Mouse (Mus musculus) MEL (cell line): Measurements from ENCODE around the gene Ctrb1. TPM values are rescaled to one million over a fixed set of nuclear protein-coding genes. Genes with fewer than 3 reads are reported as not detected.

Experiments used
- DNase-seq: peaks from one replicate; pipeline ENCODE4 v3.0.0; 2011; ENCODE audit warnings: low read depth, low spot score
- H3K27ac ChIP-seq: 2 replicates; pipeline ENCODE4 v1.5.1; 2012; ENCODE audit warnings: low read depth, mild to moderate bottlenecking, control low read depth, low read length, moderate library complexity; ENCODE audit not compliant: control insufficient read depth
- H3K27me3 ChIP-seq, 2 experiments: fragments of 150-350 bp in 1 of 2; sonication (generic) in 1 of 2; 2 replicates each; pipeline ENCODE4 v1.6.1; 2012; ENCODE audit warnings: low read length in 2 of 2, mild to moderate bottlenecking in 2 of 2, improper control_type of control experiment in 1 of 2, moderate library complexity in 1 of 2; ENCODE audit not compliant: insufficient read depth in 2 of 2, control insufficient read depth in 1 of 2
- H3K36me3 ChIP-seq, 2 experiments: 2 replicates each; pipeline ENCODE4 v1.6.1; 2012 to 2014; ENCODE audit warnings: low read length in 2 of 2, improper control_type of control experiment in 1 of 2, inconsistent platforms in 1 of 2, mild to moderate bottlenecking in 1 of 2; ENCODE audit not compliant: insufficient read depth in 2 of 2, control insufficient read depth in 1 of 2
- H3K4me1 ChIP-seq, 2 experiments: fragments of 150-350 bp in 1 of 2; sonication (generic) in 1 of 2; 2 replicates each; pipeline ENCODE4 v1.6.1; 2012; ENCODE audit warnings: low read length in 2 of 2, improper control_type of control experiment in 1 of 2, mild to moderate bottlenecking in 1 of 2; ENCODE audit not compliant: insufficient read depth in 2 of 2, control insufficient read depth in 1 of 2
- H3K4me3 ChIP-seq, 2 experiments: fragments of 150-350 bp in 1 of 2; sonication (generic) in 1 of 2; 2 replicates each; pipeline ENCODE4 v1.5.1; 2012; ENCODE audit warnings: low read depth in 2 of 2, low read length in 2 of 2, mild to moderate bottlenecking in 2 of 2, moderate library complexity in 2 of 2, control low read depth in 1 of 2, improper control_type of control experiment in 1 of 2; ENCODE audit not compliant: control insufficient read depth in 1 of 2, insufficient read depth in 1 of 2
- H3K79me2 ChIP-seq: 2 replicates; pipeline ENCODE4 v1.6.1; 2012; ENCODE audit warnings: mild to moderate bottlenecking, low read length, moderate library complexity; ENCODE audit not compliant: control insufficient read depth, poor library complexity, insufficient read depth
- H3K9ac ChIP-seq: 2 replicates; pipeline ENCODE4 v1.6.1; 2012; ENCODE audit warnings: low read depth, mild to moderate bottlenecking, control low read depth, low read length, moderate library complexity; ENCODE audit not compliant: control insufficient read depth, poor library complexity, severe bottlenecking
- H3K9me3 ChIP-seq: fragments of 150-350 bp; sonication (generic); replicated peaks from 2 replicates; pipeline ENCODE4 v1.6.1; 2012; ENCODE audit warnings: mild to moderate bottlenecking, low read length, improper control_type of control experiment, moderate library complexity; ENCODE audit not compliant: insufficient read depth
- BHLHE40 ChIP-seq: IDR thresholded peaks from 2 replicates; pipeline ENCODE4 v1.6.1; 2012; ENCODE audit warnings: low read depth, mild to moderate bottlenecking, inconsistent platforms, low read length, improper control_type of control experiment, borderline replicate concordance
- CTCF ChIP-seq, 3 experiments: IDR thresholded peaks in 2 of 3; conservative IDR thresholded peaks in 1 of 3; 2 replicates each; pipeline ENCODE4 v1.5.1; 2011 to 2012; ENCODE audit warnings: low read length in 3 of 3, low read depth in 2 of 3, mild to moderate bottlenecking in 2 of 3, improper control_type of control experiment in 1 of 3, inconsistent platforms in 1 of 3, mixed read lengths in 1 of 3, moderate library complexity in 1 of 3; ENCODE audit not compliant: control insufficient read depth in 1 of 3, insufficient read depth in 1 of 3, poor library complexity in 1 of 3, severe bottlenecking in 1 of 3
- E2F4 ChIP-seq: IDR thresholded peaks from 2 replicates; pipeline ENCODE4 v1.6.1; 2011; ENCODE audit warnings: low read depth, low read length, improper control_type of control experiment, borderline replicate concordance
- ELF1 ChIP-seq: IDR thresholded peaks from 2 replicates; pipeline ENCODE4 v1.6.1; 2014; ENCODE audit warnings: low read depth, mild to moderate bottlenecking, inconsistent platforms, low read length, improper control_type of control experiment, moderate library complexity
- ETS1 ChIP-seq: IDR thresholded peaks from 2 replicates; pipeline ENCODE4 v1.6.1; 2012; ENCODE audit warnings: low read depth, mild to moderate bottlenecking, inconsistent platforms, low read length, improper control_type of control experiment, moderate library complexity
- GABPA ChIP-seq: IDR thresholded peaks from 2 replicates; pipeline ENCODE4 v1.6.1; 2012; ENCODE audit warnings: low read depth, mild to moderate bottlenecking, inconsistent platforms, low read length, improper control_type of control experiment, moderate library complexity
- GATA1 ChIP-seq: IDR thresholded peaks from 2 replicates; pipeline ENCODE4 v1.6.1; 2011; ENCODE audit warnings: low read depth, low read length, improper control_type of control experiment
- HCFC1 ChIP-seq: IDR thresholded peaks from 2 replicates; pipeline ENCODE4 v1.6.1; 2012; ENCODE audit warnings: low read depth, mild to moderate bottlenecking, inconsistent platforms, low read length, improper control_type of control experiment, moderate library complexity
- MAFK ChIP-seq: IDR thresholded peaks from 2 replicates; pipeline ENCODE4 v1.6.1; 2011; ENCODE audit warnings: low read depth, mild to moderate bottlenecking, low read length, improper control_type of control experiment, borderline replicate concordance
- MAX ChIP-seq: IDR thresholded peaks from 2 replicates; pipeline ENCODE4 v1.6.1; 2011; ENCODE audit warnings: low read length, improper control_type of control experiment
- MYC ChIP-seq: IDR thresholded peaks from 2 replicates; pipeline ENCODE4 v1.6.1; 2011; ENCODE audit warnings: low read depth, mild to moderate bottlenecking, low read length, improper control_type of control experiment, moderate library complexity
- TAL1 ChIP-seq: IDR thresholded peaks from 2 replicates; pipeline ENCODE4 v1.6.1; 2012; ENCODE audit warnings: mild to moderate bottlenecking, inconsistent platforms, low read length, moderate library complexity, mixed read lengths
- TCF12 ChIP-seq: IDR thresholded peaks from 2 replicates; pipeline ENCODE4 v1.6.1; 2014; ENCODE audit warnings: low read depth, mild to moderate bottlenecking, inconsistent platforms, low read length, improper control_type of control experiment, moderate library complexity
- USF2 ChIP-seq, 2 experiments: IDR thresholded peaks; 2 replicates each; pipeline ENCODE4 v1.6.1; 2011 to 2012; ENCODE audit warnings: improper control_type of control experiment in 2 of 2, low read length in 2 of 2, borderline replicate concordance in 1 of 2, inconsistent platforms in 1 of 2, low read depth in 1 of 2, mild to moderate bottlenecking in 1 of 2; ENCODE audit not compliant: insufficient read depth in 1 of 2
- ZC3H11A ChIP-seq: IDR thresholded peaks from 2 replicates; pipeline ENCODE4 v1.6.1; 2012; ENCODE audit warnings: low read depth, mild to moderate bottlenecking, inconsistent platforms, low read length, improper control_type of control experiment
- ZMIZ1 ChIP-seq: IDR thresholded peaks from 2 replicates; pipeline ENCODE4 v1.6.1; 2012; ENCODE audit warnings: low read depth, mild to moderate bottlenecking, inconsistent platforms, low read length, improper control_type of control experiment, moderate library complexity
- polyA plus RNA-seq, 2 experiments: library from polyadenylated mRNA; stranded (reverse) in 1 of 2; unstranded in 1 of 2; fragments of >175 nt in 1 of 2; fragments of >200 nt in 1 of 2; gene quantifications; 2 replicates each; pipeline versions ENCODE4 v1.2.1 to v1.2.4; 2012; ENCODE audit warnings: low replicate concordance in 2 of 2, low read depth in 1 of 2; ENCODE audit not compliant: insufficient read length in 2 of 2, insufficient read depth in 1 of 2, missing spikeins in 1 of 2
- total RNA-seq: library from RNA; depleted of rRNA; stranded (reverse); fragments of 300-350 nt; gene quantifications from 2 replicates; pipeline ENCODE4 v1.2.3, GENCODE M21; 2012

The Ctrb1 gene
- total and polyA plus RNA-seq, 3 experiments, result not detected

DNA sequence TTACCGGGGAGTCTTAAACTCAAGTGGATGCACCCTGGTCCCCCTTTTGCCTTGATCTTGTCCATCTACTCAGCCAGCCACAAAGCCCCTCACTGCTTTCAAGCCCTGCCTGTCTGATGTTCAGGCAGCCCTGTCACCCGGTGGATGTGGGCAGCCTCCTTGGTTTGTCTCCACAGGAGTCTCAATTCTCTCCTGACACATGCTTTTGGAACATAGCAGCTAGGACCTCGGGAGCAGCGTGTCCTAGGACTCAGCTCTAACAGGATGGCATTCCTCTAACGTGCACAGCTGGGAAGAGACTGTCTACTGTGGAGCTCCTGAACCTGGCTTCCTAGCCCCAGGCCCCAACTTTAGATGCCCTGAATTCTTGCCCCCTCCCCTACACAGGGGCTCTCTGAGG is 14.9 kb upstream of the Ctrb1 start:
- Histone ChIP-seq H3K9me3 (no peaks in the 10 kb centered on the region), H3K27me3 (no peaks in the 10 kb centered on the region), H3K27ac (no peak overlapping the region), H3K79me2 (no peaks in the 10 kb centered on the region), H3K36me3 (peaks cover 0 to 8% of the 10 kb centered on the region in 2 experiments; a peak in 2 of 4 replicates), H3K4me3 (no peak overlapping the region), H3K9ac (no peak overlapping the region), H3K4me1 (peaks cover 3 to 13% of the 10 kb centered on the region in 2 experiments; a peak in 3 of 4 replicates)
- no peak for TF ChIP-seq ELF1
- no peak for TF ChIP-seq TAL1
- no peak for TF ChIP-seq USF2 (IDR thresholded peaks at IDR 0.05; ENCODE audit: borderline replicate concordance in 1 of 2, insufficient read depth in 1 of 2, low read depth in 1 of 2, low read length in 2 of 2)
- no peak for TF ChIP-seq HCFC1
- no peak for DNase-seq

DNA sequence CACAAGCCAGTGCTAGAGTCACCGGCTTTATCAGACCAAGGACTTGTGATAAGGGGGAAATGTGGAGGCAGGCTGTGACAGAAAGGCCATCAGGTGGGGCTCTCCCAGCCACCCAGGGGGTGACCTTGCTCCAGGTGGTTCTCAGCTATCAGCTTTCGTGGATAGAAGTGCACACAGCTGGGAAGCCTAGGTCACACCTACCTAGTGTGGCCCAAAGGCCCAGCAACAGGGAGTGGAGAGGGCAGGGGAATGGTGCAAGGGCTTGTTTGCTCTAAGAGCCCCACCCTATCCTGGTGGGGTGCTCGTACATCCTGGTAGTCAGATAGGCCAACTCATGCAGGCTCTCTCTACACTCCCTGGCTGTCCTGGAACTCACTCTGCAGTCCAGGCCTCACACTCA is 14.4 kb upstream of the Ctrb1 start:
- DNase-seq, result peak; percentile 49
- H3K4me1 ChIP-seq, result peaks cover 3 to 13% of the 10 kb centered on the region in 2 experiments; a peak in 3 of 4 replicates
- peak; percentile 3; the same call in 1 of the 2 replicates for TF ChIP-seq ETS1
- TF ChIP-seq TCF12, result peak; percentile 48; the same call in 1 of the 2 replicates
- no peak for TF ChIP-seq E2F4
- peak; percentile 73 for TF ChIP-seq GATA1
- TF ChIP-seq BHLHE40, result no peak
- no peak for TF ChIP-seq ZC3H11A
- TF ChIP-seq, all 39 proteins: peak for 3
- no peaks in the 10 kb centered on the region for H3K27me3 ChIP-seq
- peaks cover 0 to 8% of the 10 kb centered on the region in 2 experiments; a peak in 2 of 4 replicates for H3K36me3 ChIP-seq
- H3K4me3 ChIP-seq, result no peak overlapping the region
- H3K79me2 ChIP-seq, result no peaks in the 10 kb centered on the region
- 0 out of 2 replicates have a peak overlapping the region, but pooled peaks have one; percentile 3 for H3K9ac ChIP-seq
- no peak overlapping the region for H3K27ac ChIP-seq
- no peaks in the 10 kb centered on the region for H3K9me3 ChIP-seq

DNA sequence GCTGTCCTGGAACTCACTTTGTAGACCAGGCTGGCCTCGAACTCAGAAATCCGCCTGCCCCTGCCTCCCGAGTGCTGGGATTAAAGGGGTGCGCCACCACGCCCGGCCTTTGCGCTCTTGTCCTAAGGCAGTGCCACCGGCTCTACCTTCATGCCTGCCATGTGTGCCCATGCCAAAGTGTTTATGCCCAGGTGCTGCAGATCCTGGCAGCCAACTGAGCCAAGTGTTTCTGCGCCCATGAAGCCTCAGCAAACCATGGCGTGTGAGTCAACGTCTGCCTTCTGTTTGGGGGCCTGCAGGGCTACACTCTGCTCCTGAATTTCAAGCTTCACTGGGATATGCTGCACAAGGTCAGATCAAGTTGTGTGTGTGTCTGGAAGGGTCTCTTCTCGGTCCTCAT is 13.8 kb upstream of the Ctrb1 start:
- Histone ChIP-seq H3K36me3 (peaks cover 0 to 8% of the 10 kb centered on the region in 2 experiments; a peak in 2 of 4 replicates), H3K4me1 (peaks cover 3 to 13% of the 10 kb centered on the region in 2 experiments; a peak in 3 of 4 replicates), H3K79me2 (no peaks in the 10 kb centered on the region), H3K9ac (no peak overlapping the region), H3K27ac (no peak overlapping the region), H3K9me3 (no peaks in the 10 kb centered on the region), H3K4me3 (no peak overlapping the region), H3K27me3 (no peaks in the 10 kb centered on the region)
- DNase-seq, result no peak
- TF ChIP-seq MYC (no peak), CTCF (IDR thresholded peaks at IDR 0.05 in 2 of 3, conservative IDR thresholded peaks at IDR 0.05 in 1 of 3; ENCODE audit: control insufficient read depth in 1 of 3, insufficient read depth in 1 of 3, low read depth in 2 of 3, low read length in 3 of 3, poor library complexity in 1 of 3, severe bottlenecking in 1 of 3) (no peak), GABPA (no peak), MAFK (no peak), USF2 (IDR thresholded peaks at IDR 0.05; ENCODE audit: borderline replicate concordance in 1 of 2, insufficient read depth in 1 of 2, low read depth in 1 of 2, low read length in 2 of 2) (no peak), MAX (no peak), ZMIZ1 (no peak), GATA1 (no peak)
